Mouse (Mus musculus) MEL (cell line): ENCODE measurements around the gene Filip1l. TPM values are rescaled to one million over a fixed set of nuclear protein-coding genes. Genes with fewer than 3 reads are reported as not detected.

Experiments used
- DNase-seq: peaks from one replicate; pipeline ENCODE4 v3.0.0; 2011; ENCODE audit warnings: low read depth, low spot score
- H3K27ac ChIP-seq: 2 replicates; pipeline ENCODE4 v1.5.1; 2012; ENCODE audit warnings: low read depth, mild to moderate bottlenecking, control low read depth, low read length, moderate library complexity; ENCODE audit not compliant: control insufficient read depth
- H3K27me3 ChIP-seq, 2 experiments: fragments of 150-350 bp in 1 of 2; sonication (generic) in 1 of 2; 2 replicates each; pipeline ENCODE4 v1.6.1; 2012; ENCODE audit warnings: low read length in 2 of 2, mild to moderate bottlenecking in 2 of 2, improper control_type of control experiment in 1 of 2, moderate library complexity in 1 of 2; ENCODE audit not compliant: insufficient read depth in 2 of 2, control insufficient read depth in 1 of 2
- H3K36me3 ChIP-seq, 2 experiments: 2 replicates each; pipeline ENCODE4 v1.6.1; 2012 to 2014; ENCODE audit warnings: low read length in 2 of 2, improper control_type of control experiment in 1 of 2, inconsistent platforms in 1 of 2, mild to moderate bottlenecking in 1 of 2; ENCODE audit not compliant: insufficient read depth in 2 of 2, control insufficient read depth in 1 of 2
- H3K4me1 ChIP-seq, 2 experiments: fragments of 150-350 bp in 1 of 2; sonication (generic) in 1 of 2; 2 replicates each; pipeline ENCODE4 v1.6.1; 2012; ENCODE audit warnings: low read length in 2 of 2, improper control_type of control experiment in 1 of 2, mild to moderate bottlenecking in 1 of 2; ENCODE audit not compliant: insufficient read depth in 2 of 2, control insufficient read depth in 1 of 2
- H3K4me3 ChIP-seq, 2 experiments: fragments of 150-350 bp in 1 of 2; sonication (generic) in 1 of 2; 2 replicates each; pipeline ENCODE4 v1.5.1; 2012; ENCODE audit warnings: low read depth in 2 of 2, low read length in 2 of 2, mild to moderate bottlenecking in 2 of 2, moderate library complexity in 2 of 2, control low read depth in 1 of 2, improper control_type of control experiment in 1 of 2; ENCODE audit not compliant: control insufficient read depth in 1 of 2, insufficient read depth in 1 of 2
- H3K79me2 ChIP-seq: 2 replicates; pipeline ENCODE4 v1.6.1; 2012; ENCODE audit warnings: mild to moderate bottlenecking, low read length, moderate library complexity; ENCODE audit not compliant: control insufficient read depth, poor library complexity, insufficient read depth
- H3K9ac ChIP-seq: 2 replicates; pipeline ENCODE4 v1.6.1; 2012; ENCODE audit warnings: low read depth, mild to moderate bottlenecking, control low read depth, low read length, moderate library complexity; ENCODE audit not compliant: control insufficient read depth, poor library complexity, severe bottlenecking
- H3K9me3 ChIP-seq: fragments of 150-350 bp; sonication (generic); replicated peaks from 2 replicates; pipeline ENCODE4 v1.6.1; 2012; ENCODE audit warnings: mild to moderate bottlenecking, low read length, improper control_type of control experiment, moderate library complexity; ENCODE audit not compliant: insufficient read depth
- BHLHE40 ChIP-seq: IDR thresholded peaks from 2 replicates; pipeline ENCODE4 v1.6.1; 2012; ENCODE audit warnings: low read depth, mild to moderate bottlenecking, inconsistent platforms, low read length, improper control_type of control experiment, borderline replicate concordance
- CHD1 ChIP-seq: IDR thresholded peaks from 2 replicates; pipeline ENCODE4 v1.6.1; 2012; ENCODE audit warnings: low read depth, mild to moderate bottlenecking, inconsistent platforms, low read length, improper control_type of control experiment
- CHD2 ChIP-seq: IDR thresholded peaks from 2 replicates; pipeline ENCODE4 v1.6.1; 2011; ENCODE audit warnings: low read length, improper control_type of control experiment
- E2F4 ChIP-seq: IDR thresholded peaks from 2 replicates; pipeline ENCODE4 v1.6.1; 2011; ENCODE audit warnings: low read depth, low read length, improper control_type of control experiment, borderline replicate concordance
- ELF1 ChIP-seq: IDR thresholded peaks from 2 replicates; pipeline ENCODE4 v1.6.1; 2014; ENCODE audit warnings: low read depth, mild to moderate bottlenecking, inconsistent platforms, low read length, improper control_type of control experiment, moderate library complexity
- GABPA ChIP-seq: IDR thresholded peaks from 2 replicates; pipeline ENCODE4 v1.6.1; 2012; ENCODE audit warnings: low read depth, mild to moderate bottlenecking, inconsistent platforms, low read length, improper control_type of control experiment, moderate library complexity
- GATA1 ChIP-seq: IDR thresholded peaks from 2 replicates; pipeline ENCODE4 v1.6.1; 2011; ENCODE audit warnings: low read depth, low read length, improper control_type of control experiment
- KAT2A ChIP-seq: conservative IDR thresholded peaks from 2 replicates; pipeline ENCODE4 v1.6.1; 2012; ENCODE audit warnings: low read depth, low read length, improper control_type of control experiment, inconsistent platforms
- MAX ChIP-seq: IDR thresholded peaks from 2 replicates; pipeline ENCODE4 v1.6.1; 2011; ENCODE audit warnings: low read length, improper control_type of control experiment
- MAZ ChIP-seq: IDR thresholded peaks from 2 replicates; pipeline ENCODE4 v1.6.1; 2012; ENCODE audit warnings: low read depth, mild to moderate bottlenecking, inconsistent platforms, low read length, improper control_type of control experiment
- MEF2A ChIP-seq: IDR thresholded peaks from 2 replicates; pipeline ENCODE4 v1.6.1; 2014; ENCODE audit warnings: low read depth, mild to moderate bottlenecking, inconsistent platforms, low read length, improper control_type of control experiment; ENCODE audit not compliant: poor library complexity, insufficient replicate concordance, severe bottlenecking; ENCODE audit errors: extremely low read depth
- MXI1 ChIP-seq: IDR thresholded peaks from 2 replicates; pipeline ENCODE4 v1.6.1; 2011; ENCODE audit warnings: mild to moderate bottlenecking, low read depth, low read length, improper control_type of control experiment
- MYB ChIP-seq: IDR thresholded peaks from 2 replicates; pipeline ENCODE4 v1.6.1; 2011; ENCODE audit warnings: mild to moderate bottlenecking, low read depth, low read length, improper control_type of control experiment
- NELFE ChIP-seq: IDR thresholded peaks from 2 replicates; pipeline ENCODE4 v1.6.1; 2011; ENCODE audit warnings: low read depth, low read length, improper control_type of control experiment
- POLR2A ChIP-seq, 2 experiments: IDR thresholded peaks; 2 replicates each; pipeline ENCODE4 v1.6.1; 2011 to 2012; ENCODE audit warnings: low read length in 2 of 2, mild to moderate bottlenecking in 2 of 2, control low read depth in 1 of 2, improper control_type of control experiment in 1 of 2, low read depth in 1 of 2, moderate library complexity in 1 of 2; ENCODE audit not compliant: control insufficient read depth in 1 of 2, insufficient read depth in 1 of 2, poor library complexity in 1 of 2
- POLR2AphosphoS5 ChIP-seq: IDR thresholded peaks from 2 replicates; pipeline ENCODE4 v1.6.1; 2012; ENCODE audit warnings: low read depth, borderline replicate concordance, mild to moderate bottlenecking, inconsistent platforms, low read length, moderate library complexity, mixed read lengths
- RAD21 ChIP-seq: IDR thresholded peaks from 2 replicates; pipeline ENCODE4 v1.6.1; 2011; ENCODE audit warnings: mild to moderate bottlenecking, low read depth, low read length, improper control_type of control experiment
- RCOR1 ChIP-seq: IDR thresholded peaks from 2 replicates; pipeline ENCODE4 v1.6.1; 2012; ENCODE audit warnings: low read depth, mild to moderate bottlenecking, inconsistent platforms, low read length, improper control_type of control experiment
- TAL1 ChIP-seq: IDR thresholded peaks from 2 replicates; pipeline ENCODE4 v1.6.1; 2012; ENCODE audit warnings: mild to moderate bottlenecking, inconsistent platforms, low read length, moderate library complexity, mixed read lengths
- ZC3H11A ChIP-seq: IDR thresholded peaks from 2 replicates; pipeline ENCODE4 v1.6.1; 2012; ENCODE audit warnings: low read depth, mild to moderate bottlenecking, inconsistent platforms, low read length, improper control_type of control experiment
- ZMIZ1 ChIP-seq: IDR thresholded peaks from 2 replicates; pipeline ENCODE4 v1.6.1; 2012; ENCODE audit warnings: low read depth, mild to moderate bottlenecking, inconsistent platforms, low read length, improper control_type of control experiment, moderate library complexity
- polyA plus RNA-seq, 2 experiments: library from polyadenylated mRNA; stranded (reverse) in 1 of 2; unstranded in 1 of 2; fragments of >175 nt in 1 of 2; fragments of >200 nt in 1 of 2; gene quantifications; 2 replicates each; pipeline versions ENCODE4 v1.2.1 to v1.2.4; 2012; ENCODE audit warnings: low replicate concordance in 2 of 2, low read depth in 1 of 2; ENCODE audit not compliant: insufficient read length in 2 of 2, insufficient read depth in 1 of 2, missing spikeins in 1 of 2
- total RNA-seq: library from RNA; depleted of rRNA; stranded (reverse); fragments of 300-350 nt; gene quantifications from 2 replicates; pipeline ENCODE4 v1.2.3, GENCODE M21; 2012

Gene Filip1l
- total and polyA plus RNA-seq, 3 experiments, result 0.27 to 1.8 TPM; not detected in 1

- Histone ChIP-seq H3K4me1 (no peaks in the 10 kb centered on the region), H3K27ac (no peak overlapping the region), H3K9ac (no peak overlapping the region), H3K79me2 (no peaks in the 10 kb centered on the region), H3K9me3 (no peaks in the 10 kb centered on the region), H3K4me3 (no peak overlapping the region), H3K36me3 (peaks cover 0 to 1% of the 10 kb centered on the region in 2 experiments; a peak in 1 of 4 replicates), H3K27me3 (no peaks in the 10 kb centered on the region)
- DNase-seq, result no peak
- TF ChIP-seq MAZ, result no peak
- no peak for TF ChIP-seq CHD2
- no peak for TF ChIP-seq KAT2A
- TF ChIP-seq GABPA, result no peak
- TF ChIP-seq GATA1, result no peak
- TF ChIP-seq ZMIZ1, result no peak
- no peak for TF ChIP-seq POLR2A (IDR thresholded peaks at IDR 0.05; ENCODE audit: control insufficient read depth in 1 of 2, insufficient read depth in 1 of 2, low read depth in 1 of 2, low read length in 2 of 2, poor library complexity in 1 of 2)
- TF ChIP-seq RCOR1, result no peak
- TF ChIP-seq MAX, result no peak
- TF ChIP-seq E2F4, result no peak
- TF ChIP-seq MEF2A, result no peak
- TF ChIP-seq CHD1, result no peak
- TF ChIP-seq MXI1, result no peak
- TF ChIP-seq RAD21, result no peak
- no peak for TF ChIP-seq POLR2AphosphoS5
Measured at GRCm38 (mm10) chr16:57456003-57456402, 103.1 kb downstream of the Filip1l start.

GRCm38 (mm10) chr16:57465386-57465913, 112.6 kb downstream of the Filip1l start:
- Histone ChIP-seq H3K36me3 (peaks cover 0 to 9% of the 10 kb centered on the region in 2 experiments; a peak in 2 of 4 replicates), H3K27ac (no peak overlapping the region), H3K27me3 (no peaks in the 10 kb centered on the region), H3K79me2 (0 out of 2 replicates have a peak, but pooled peaks cover 2% of the 10 kb centered on the region), H3K9ac (no peak overlapping the region), H3K4me1 (peaks cover 10 to 13% of the 10 kb centered on the region in 2 experiments), H3K4me3 (no peak overlapping the region), H3K9me3 (no peaks in the 10 kb centered on the region)
- DNase-seq, result no peak
- TF ChIP-seq MYB (no peak), RCOR1 (no peak), BHLHE40 (no peak), ELF1 (no peak), NELFE (no peak), CHD1 (no peak), MXI1 (no peak), ZC3H11A (no peak), MEF2A (no peak), TAL1 (no peak)
